Mouse (Mus musculus): ENCODE data around the gene Scarf1. TPM values are rescaled to one million over a fixed set of nuclear protein-coding genes. Genes with fewer than 3 reads are reported as not detected.
A peak's percentile ranks its signal among the peaks of the same experiment; 100 is the strongest.

Gene Scarf1
- polyA plus RNA-seq (2014; fragmentation: Nextera tagmentation; extraction: Ambion mirVana): 11.6 and 15.2 TPM in 2 replicates

- WGBS: 53% methylated on average over 8 of the region's 8 CpGs
- no peaks in the 10 kb centered on the region for H3K27me3 ChIP-seq (ENCODE audit: insufficient read depth, low read length)
- H3K9me3 ChIP-seq (ENCODE audit: low read depth, low read length): no peaks in the 10 kb centered on the region
- no peak for TF ChIP-seq CTCF (IDR thresholded peaks at IDR 0.05; ENCODE audit: low read depth)
- peak within 1 kb of the TSS; percentile 2; the same call in 1 of the 2 replicates for H3K9ac ChIP-seq
- peak; percentile 64 for DNase-seq
- peaks cover 15% of the 10 kb centered on the region for H3K36me3 ChIP-seq (ENCODE audit: insufficient read depth)
- ATAC-seq (ENCODE audit: insufficient read depth): no peak
- H3K4me2 ChIP-seq: peak within 1 kb of the TSS; percentile 48
- no peak within 1 kb of the TSS for H3K27ac ChIP-seq (ENCODE audit: low read depth)
- peaks cover 8% of the 10 kb centered on the region for H3K4me1 ChIP-seq (ENCODE audit: insufficient read depth)
- H3K4me3 ChIP-seq (ENCODE audit: low read depth, low read length): peak within 1 kb of the TSS; percentile 27
Observed at GRCm38 (mm10) chr11:75513336-75513735, at the start of gene Scarf1. TSS of gene Scarf1 (plus strand) at chr11:75513540.

GRCm38 (mm10) chr11:75463624-75464023, 49.7 kb upstream of the Scarf1 start:
- no peak for TF ChIP-seq CTCF (IDR thresholded peaks at IDR 0.05; ENCODE audit: low read depth)
- Histone ChIP-seq H3K4me1 (ENCODE audit: insufficient read depth) (peaks cover 17% of the 10 kb centered on the region), H3K9me3 (ENCODE audit: low read depth, low read length) (no peaks in the 10 kb centered on the region), H3K36me3 (ENCODE audit: insufficient read depth) (peaks cover 14% of the 10 kb centered on the region), H3K4me2 (peak overlapping the region; percentile 98), H3K27ac (ENCODE audit: low read depth) (peak overlapping the region; percentile 85), H3K27me3 (ENCODE audit: insufficient read depth, low read length) (no peaks in the 10 kb centered on the region), H3K9ac (no peak overlapping the region), H3K4me3 (ENCODE audit: low read depth, low read length) (peak overlapping the region; percentile 64; the same call in 1 of the 2 replicates)
- DNase-seq (no peak), ATAC-seq (ENCODE audit: insufficient read depth) (no peak)
- WGBS: 54% methylated on average over 4 of the region's 4 CpGs

GRCm38 (mm10) chr11:75464417-75464816, 48.9 kb upstream of the Scarf1 start:
- no peak for TF ChIP-seq CTCF (IDR thresholded peaks at IDR 0.05; ENCODE audit: low read depth)
- Histone ChIP-seq H3K27ac (ENCODE audit: low read depth) (no peak overlapping the region), H3K36me3 (ENCODE audit: insufficient read depth) (peaks cover 14% of the 10 kb centered on the region), H3K4me3 (ENCODE audit: low read depth, low read length) (no peak overlapping the region), H3K9ac (no peak overlapping the region), H3K4me2 (no peak overlapping the region), H3K27me3 (ENCODE audit: insufficient read depth, low read length) (no peaks in the 10 kb centered on the region), H3K9me3 (ENCODE audit: low read depth, low read length) (no peaks in the 10 kb centered on the region), H3K4me1 (ENCODE audit: insufficient read depth) (peaks cover 14% of the 10 kb centered on the region)
- DNase-seq: no peak
- no peak for ATAC-seq (ENCODE audit: insufficient read depth)
- WGBS: 88% methylated on average over 6 of the region's 6 CpGs

- peaks cover 14% of the 10 kb centered on the region for H3K36me3 ChIP-seq (ENCODE audit: insufficient read depth)
- DNase-seq: no peak
- no peaks in the 10 kb centered on the region for H3K27me3 ChIP-seq (ENCODE audit: insufficient read depth, low read length)
- no peak overlapping the region for H3K9ac ChIP-seq
- 87% methylated on average over 6 of the region's 6 CpGs for WGBS
- no peak overlapping the region for H3K4me3 ChIP-seq (ENCODE audit: low read depth, low read length)
- TF ChIP-seq CTCF (IDR thresholded peaks at IDR 0.05; ENCODE audit: low read depth): no peak
- H3K4me1 ChIP-seq (ENCODE audit: insufficient read depth): peaks cover 8% of the 10 kb centered on the region
- ATAC-seq (ENCODE audit: insufficient read depth): no peak
- no peak overlapping the region for H3K4me2 ChIP-seq
- H3K27ac ChIP-seq (ENCODE audit: low read depth): no peak overlapping the region
- H3K9me3 ChIP-seq (ENCODE audit: low read depth, low read length): no peaks in the 10 kb centered on the region
Observed at GRCm38 (mm10) chr11:75465051-75465450, 48.3 kb upstream of the Scarf1 start.

GRCm38 (mm10) chr11:75466731-75467505, 46.4 kb upstream of the Scarf1 start:
- 98% methylated on average over 4 of the region's 4 CpGs for WGBS
- H3K27ac ChIP-seq (ENCODE audit: low read depth): no peak overlapping the region
- TF ChIP-seq CTCF (IDR thresholded peaks at IDR 0.05; ENCODE audit: low read depth): peak; percentile 36; the same call in 1 of the 2 replicates
- no peaks in the 10 kb centered on the region for H3K9me3 ChIP-seq (ENCODE audit: low read depth, low read length)
- H3K4me2 ChIP-seq: no peak overlapping the region
- H3K4me1 ChIP-seq (ENCODE audit: insufficient read depth): peaks cover 5% of the 10 kb centered on the region
- H3K27me3 ChIP-seq (ENCODE audit: insufficient read depth, low read length): no peaks in the 10 kb centered on the region
- no peak overlapping the region for H3K4me3 ChIP-seq (ENCODE audit: low read depth, low read length)
- H3K9ac ChIP-seq: no peak overlapping the region
- ATAC-seq (ENCODE audit: insufficient read depth) (no peak), DNase-seq (peak; percentile 24)
- peaks cover 14% of the 10 kb centered on the region for H3K36me3 ChIP-seq (ENCODE audit: insufficient read depth)

GRCm38 (mm10) chr11:75467512-75468215, 45.7 kb upstream of the Scarf1 start:
- peak overlapping the region; percentile 67 for H3K9ac ChIP-seq
- peaks cover 14% of the 10 kb centered on the region for H3K36me3 ChIP-seq (ENCODE audit: insufficient read depth)
- H3K4me2 ChIP-seq: peak overlapping the region; percentile 78
- 15% methylated on average over 19 of the region's 19 CpGs for WGBS
- DNase-seq (peak; percentile 85), ATAC-seq (ENCODE audit: insufficient read depth) (peak; percentile 88)
- 0 out of 2 replicates have a peak overlapping the region, but pooled peaks have one; percentile 4 for H3K27ac ChIP-seq (ENCODE audit: low read depth)
- H3K9me3 ChIP-seq (ENCODE audit: low read depth, low read length): no peaks in the 10 kb centered on the region
- peak overlapping the region; percentile 49 for H3K4me3 ChIP-seq (ENCODE audit: low read depth, low read length)
- H3K4me1 ChIP-seq (ENCODE audit: insufficient read depth): no peaks in the 10 kb centered on the region; the same call in 1 of the 2 replicates
- H3K27me3 ChIP-seq (ENCODE audit: insufficient read depth, low read length): no peaks in the 10 kb centered on the region
- TF ChIP-seq CTCF (IDR thresholded peaks at IDR 0.05; ENCODE audit: low read depth): no peak

- TF ChIP-seq CTCF (IDR thresholded peaks at IDR 0.05; ENCODE audit: low read depth): no peak
- WGBS: 54% methylated on average over 7 of the region's 7 CpGs
- DNase-seq: no peak
- Histone ChIP-seq H3K4me3 (ENCODE audit: low read depth, low read length) (peak overlapping the region; percentile 49), H3K4me1 (ENCODE audit: insufficient read depth) (no peaks in the 10 kb centered on the region; the same call in 1 of the 2 replicates), H3K9me3 (ENCODE audit: low read depth, low read length) (no peaks in the 10 kb centered on the region), H3K27ac (ENCODE audit: low read depth) (no peak overlapping the region), H3K27me3 (ENCODE audit: insufficient read depth, low read length) (no peaks in the 10 kb centered on the region), H3K9ac (peak overlapping the region; percentile 67), H3K36me3 (ENCODE audit: insufficient read depth) (peaks cover 14% of the 10 kb centered on the region), H3K4me2 (peak overlapping the region; percentile 78)
- no peak for ATAC-seq (ENCODE audit: insufficient read depth)
Observed at GRCm38 (mm10) chr11:75468410-75468809, 44.9 kb upstream of the Scarf1 start.
